Mouse (Mus musculus): ENCODE data around the gene Ttyh1. TPM values are rescaled to one million over a fixed set of nuclear protein-coding genes. Genes with fewer than 3 reads are reported as not detected.
A peak's percentile ranks its signal among the peaks of the same experiment; 100 is the strongest.

The Ttyh1 gene
- polyA plus RNA-seq, 1 experiment from 2014 or later = 111 TPM

- Histone ChIP-seq H3K4me3 (peak overlapping the region; percentile 74), H3K36me3 (peaks cover 52% of the 10 kb centered on the region), H3K9me3 (no peaks in the 10 kb centered on the region), H3K27me3 (replicated peaks) (no peaks in the 10 kb centered on the region), H3K9ac (peak overlapping the region; percentile 77), H3K4me1 (peaks cover 11% of the 10 kb centered on the region), H3K27ac (no peak overlapping the region), H3K4me2 (replicated peaks) (peak overlapping the region; percentile 86)
- 65% methylated on average over 3 of the region's 3 CpGs for WGBS
- no peak for ATAC-seq (ENCODE audit: low FRiP score, low read depth)
These were observed 18.5 kb downstream of the Ttyh1 start for GRCm38 (mm10) chr7:4137746-4138145.

DNA sequence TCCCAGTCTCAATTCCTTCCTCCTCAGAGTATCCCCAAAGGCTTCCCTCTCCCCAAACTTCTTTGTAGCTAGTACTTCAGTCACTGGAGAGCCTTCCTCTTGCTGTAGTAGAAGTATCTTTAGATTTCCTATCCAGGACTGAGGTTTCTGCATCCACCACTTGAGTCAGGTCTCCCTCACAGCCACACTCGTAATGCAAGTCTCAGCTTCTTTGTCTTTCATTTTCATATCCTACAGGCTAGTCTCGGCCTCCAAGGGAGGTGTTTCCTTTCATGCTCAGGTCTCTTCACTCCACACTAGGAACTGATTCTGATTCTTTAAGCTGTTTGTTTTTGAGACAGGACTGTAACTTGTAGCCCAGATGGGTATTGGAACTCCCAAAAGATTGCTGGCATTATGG lies 19.0 kb downstream of the Ttyh1 start:
- no peak for ATAC-seq (ENCODE audit: low FRiP score, low read depth)
- H3K36me3 ChIP-seq = peaks cover 53% of the 10 kb centered on the region
- H3K27ac ChIP-seq = no peak overlapping the region
- H3K4me3 ChIP-seq = peak overlapping the region; percentile 74
- no peaks in the 10 kb centered on the region for H3K27me3 ChIP-seq (replicated peaks)
- H3K4me2 ChIP-seq (replicated peaks) = peak overlapping the region; percentile 86
- peaks cover 11% of the 10 kb centered on the region for H3K4me1 ChIP-seq
- no peaks in the 10 kb centered on the region for H3K9me3 ChIP-seq
- H3K9ac ChIP-seq = peak overlapping the region; percentile 77; the same call in 1 of the 2 replicates
- WGBS = 86% methylated on average over 2 of the region's 2 CpGs

DNA sequence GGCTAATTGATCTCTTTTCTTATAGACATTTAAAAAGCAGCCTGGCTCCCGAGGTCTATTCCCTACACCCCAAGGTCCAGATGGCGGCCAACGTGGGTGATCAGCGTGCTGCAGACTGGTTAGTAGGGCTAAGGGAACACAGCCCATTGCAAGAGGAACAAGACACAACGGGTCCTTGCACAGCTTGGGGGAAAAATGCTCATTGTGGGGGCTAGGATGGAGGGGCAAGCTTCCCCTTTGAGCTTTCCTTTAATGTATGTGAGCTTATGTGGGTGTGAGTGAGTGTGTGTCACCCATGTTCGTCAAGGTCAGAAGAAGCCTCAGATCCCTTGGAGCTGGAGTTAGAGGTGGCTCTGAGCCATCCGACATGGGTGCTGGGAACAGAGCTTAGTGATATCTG lies 19.5 kb downstream of the Ttyh1 start:
- ATAC-seq (ENCODE audit: low FRiP score, low read depth) = no peak
- Histone ChIP-seq H3K4me3 (no peak overlapping the region), H3K36me3 (peaks cover 54% of the 10 kb centered on the region), H3K4me2 (replicated peaks) (no peak overlapping the region; the same call in 1 of the 2 replicates), H3K9ac (no peak overlapping the region), H3K4me1 (peaks cover 11% of the 10 kb centered on the region), H3K9me3 (no peaks in the 10 kb centered on the region), H3K27ac (no peak overlapping the region), H3K27me3 (replicated peaks) (no peaks in the 10 kb centered on the region)
- whole genome bisulfite sequencing = 96% methylated on average over 7 of the region's 7 CpGs

GRCm38 (mm10) chr7:4139391-4139790 lies 20.2 kb downstream of the Ttyh1 start:
- Histone ChIP-seq H3K4me2 (replicated peaks) (no peak overlapping the region), H3K36me3 (peaks cover 59% of the 10 kb centered on the region), H3K9me3 (no peaks in the 10 kb centered on the region), H3K27me3 (replicated peaks) (no peaks in the 10 kb centered on the region), H3K4me3 (no peak overlapping the region), H3K4me1 (peaks cover 11% of the 10 kb centered on the region), H3K9ac (no peak overlapping the region), H3K27ac (no peak overlapping the region)
- ATAC-seq (ENCODE audit: low FRiP score, low read depth) = no peak
- 92% methylated on average over 5 of the region's 5 CpGs for WGBS

- ATAC-seq (ENCODE audit: low FRiP score, low read depth) = no peak
- Histone ChIP-seq H3K9me3 (no peaks in the 10 kb centered on the region), H3K4me2 (replicated peaks) (no peak overlapping the region), H3K27ac (no peak overlapping the region), H3K4me1 (peaks cover 11% of the 10 kb centered on the region), H3K27me3 (replicated peaks) (no peaks in the 10 kb centered on the region), H3K9ac (no peak overlapping the region), H3K36me3 (peaks cover 83% of the 10 kb centered on the region), H3K4me3 (no peak overlapping the region)
- 94% methylated on average over 6 of the region's 6 CpGs for WGBS
These were observed 22.6 kb downstream of the Ttyh1 start for GRCm38 (mm10) chr7:4141648-4142325.

GRCm38 (mm10) chr7:4142796-4143445 lies 23.7 kb downstream of the Ttyh1 start:
- Histone ChIP-seq H3K4me2 (replicated peaks) (no peak overlapping the region), H3K9ac (no peak overlapping the region), H3K36me3 (peaks cover 93% of the 10 kb centered on the region), H3K4me3 (no peak overlapping the region), H3K27ac (no peak overlapping the region), H3K9me3 (no peaks in the 10 kb centered on the region), H3K4me1 (peaks cover 6% of the 10 kb centered on the region), H3K27me3 (replicated peaks) (no peaks in the 10 kb centered on the region)
- WGBS = 95% methylated on average over 10 of the region's 10 CpGs
- ATAC-seq (ENCODE audit: low FRiP score, low read depth) = no peak

DNA sequence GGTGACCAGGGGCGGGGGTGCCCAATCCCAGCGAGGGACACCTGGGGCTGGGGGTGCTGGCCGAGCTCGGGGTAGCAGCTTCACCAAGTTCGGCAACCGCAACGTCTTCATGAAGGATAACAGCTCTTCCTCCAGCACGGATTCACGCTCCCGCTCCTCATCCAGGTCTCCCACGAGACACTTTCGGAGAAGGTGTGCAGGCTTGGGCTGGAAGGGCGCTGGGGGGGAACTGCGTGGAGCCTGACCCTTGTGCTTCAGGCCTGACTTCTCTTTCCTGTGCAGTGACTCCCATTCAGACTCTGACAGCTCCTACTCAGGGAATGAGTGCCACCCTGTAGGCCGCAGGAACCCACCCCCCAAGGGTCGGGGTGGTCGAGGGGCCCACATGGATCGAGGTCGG lies 24.3 kb downstream of the Ttyh1 start:
- ATAC-seq (ENCODE audit: low FRiP score, low read depth) = no peak

GRCm38 (mm10) chr7:4144046-4144445 lies 24.8 kb downstream of the Ttyh1 start:
- no peak overlapping the region for H3K27ac ChIP-seq
- no peaks in the 10 kb centered on the region for H3K27me3 ChIP-seq (replicated peaks)
- WGBS = 97% methylated on average over 13 of the region's 13 CpGs
- no peak for ATAC-seq (ENCODE audit: low FRiP score, low read depth)
- no peaks in the 10 kb centered on the region for H3K9me3 ChIP-seq
- no peak overlapping the region for H3K4me2 ChIP-seq (replicated peaks)
- H3K4me1 ChIP-seq = peaks cover 8% of the 10 kb centered on the region
- no peak overlapping the region for H3K4me3 ChIP-seq
- peaks cover 88% of the 10 kb centered on the region for H3K36me3 ChIP-seq
- H3K9ac ChIP-seq = no peak overlapping the region

More for the DNA sequence above, 24.3 kb downstream of the Ttyh1 start:
- Histone ChIP-seq H3K27me3 (replicated peaks) (no peaks in the 10 kb centered on the region), H3K9me3 (no peaks in the 10 kb centered on the region), H3K36me3 (peaks cover 94% of the 10 kb centered on the region), H3K4me3 (no peak overlapping the region), H3K9ac (no peak overlapping the region), H3K27ac (no peak overlapping the region), H3K4me1 (peaks cover 5% of the 10 kb centered on the region), H3K4me2 (replicated peaks) (no peak overlapping the region)
- WGBS = 96% methylated on average over 19 of the region's 19 CpGs

DNA sequence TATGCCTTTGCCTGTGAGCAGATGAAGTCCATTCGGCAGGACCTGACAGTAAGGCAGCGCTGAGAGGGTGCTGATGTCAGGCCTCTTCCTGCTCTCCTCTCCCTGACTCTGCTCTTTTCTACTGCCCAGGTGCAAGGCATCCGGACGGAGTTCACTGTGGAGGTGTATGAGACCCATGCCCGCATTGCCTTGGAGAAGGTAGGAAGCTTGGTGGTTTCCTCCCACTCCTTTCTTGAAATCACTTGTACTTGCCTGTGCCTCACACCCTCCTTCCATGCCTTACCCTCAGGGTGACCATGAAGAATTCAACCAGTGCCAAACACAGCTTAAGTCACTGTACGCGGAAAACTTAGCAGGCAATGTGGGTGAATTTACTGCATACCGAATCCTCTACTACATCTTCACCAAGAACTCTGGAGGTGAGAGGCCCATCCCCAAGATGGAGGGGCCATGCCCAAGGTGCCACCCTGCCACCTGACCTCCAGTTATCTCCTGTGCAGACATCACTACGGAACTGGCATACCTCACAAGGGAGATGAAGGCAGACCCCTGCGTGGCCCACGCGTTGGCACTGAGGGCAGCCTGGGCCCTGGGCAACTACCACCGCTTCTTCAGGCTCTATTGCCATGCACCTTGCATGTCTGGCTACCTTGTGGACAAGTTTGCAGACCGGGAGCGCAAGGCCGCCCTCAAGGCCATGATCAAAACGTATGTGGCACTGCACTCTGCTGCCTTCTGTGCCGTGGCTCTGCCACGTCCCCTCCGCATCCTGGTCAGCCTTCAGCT lies 25.8 kb downstream of the Ttyh1 start:
- ATAC-seq (ENCODE audit: low FRiP score, low read depth) = no peak
- peaks cover 11% of the 10 kb centered on the region for H3K4me1 ChIP-seq
- H3K36me3 ChIP-seq = peaks cover 79% of the 10 kb centered on the region
- no peak overlapping the region for H3K9ac ChIP-seq
- 95% methylated on average over 20 of the region's 20 CpGs for WGBS
- no peak overlapping the region for H3K27ac ChIP-seq
- H3K9me3 ChIP-seq = no peaks in the 10 kb centered on the region
- no peak overlapping the region for H3K4me3 ChIP-seq
- no peaks in the 10 kb centered on the region for H3K27me3 ChIP-seq (replicated peaks)
- no peak overlapping the region for H3K4me2 ChIP-seq (replicated peaks)

- H3K4me3 ChIP-seq = no peak overlapping the region
- no peak overlapping the region for H3K27ac ChIP-seq
- H3K36me3 ChIP-seq = peaks cover 72% of the 10 kb centered on the region
- H3K4me1 ChIP-seq = peaks cover 16% of the 10 kb centered on the region
- no peak overlapping the region for H3K4me2 ChIP-seq (replicated peaks)
- 72% methylated on average over 6 of the region's 6 CpGs for WGBS
- H3K27me3 ChIP-seq (replicated peaks) = peaks cover 7% of the 10 kb centered on the region
- no peak for ATAC-seq (ENCODE audit: low FRiP score, low read depth)
- no peaks in the 10 kb centered on the region for H3K9me3 ChIP-seq
- no peak overlapping the region for H3K9ac ChIP-seq
These were observed 26.5 kb downstream of the Ttyh1 start for GRCm38 (mm10) chr7:4145552-4146190.

DNA sequence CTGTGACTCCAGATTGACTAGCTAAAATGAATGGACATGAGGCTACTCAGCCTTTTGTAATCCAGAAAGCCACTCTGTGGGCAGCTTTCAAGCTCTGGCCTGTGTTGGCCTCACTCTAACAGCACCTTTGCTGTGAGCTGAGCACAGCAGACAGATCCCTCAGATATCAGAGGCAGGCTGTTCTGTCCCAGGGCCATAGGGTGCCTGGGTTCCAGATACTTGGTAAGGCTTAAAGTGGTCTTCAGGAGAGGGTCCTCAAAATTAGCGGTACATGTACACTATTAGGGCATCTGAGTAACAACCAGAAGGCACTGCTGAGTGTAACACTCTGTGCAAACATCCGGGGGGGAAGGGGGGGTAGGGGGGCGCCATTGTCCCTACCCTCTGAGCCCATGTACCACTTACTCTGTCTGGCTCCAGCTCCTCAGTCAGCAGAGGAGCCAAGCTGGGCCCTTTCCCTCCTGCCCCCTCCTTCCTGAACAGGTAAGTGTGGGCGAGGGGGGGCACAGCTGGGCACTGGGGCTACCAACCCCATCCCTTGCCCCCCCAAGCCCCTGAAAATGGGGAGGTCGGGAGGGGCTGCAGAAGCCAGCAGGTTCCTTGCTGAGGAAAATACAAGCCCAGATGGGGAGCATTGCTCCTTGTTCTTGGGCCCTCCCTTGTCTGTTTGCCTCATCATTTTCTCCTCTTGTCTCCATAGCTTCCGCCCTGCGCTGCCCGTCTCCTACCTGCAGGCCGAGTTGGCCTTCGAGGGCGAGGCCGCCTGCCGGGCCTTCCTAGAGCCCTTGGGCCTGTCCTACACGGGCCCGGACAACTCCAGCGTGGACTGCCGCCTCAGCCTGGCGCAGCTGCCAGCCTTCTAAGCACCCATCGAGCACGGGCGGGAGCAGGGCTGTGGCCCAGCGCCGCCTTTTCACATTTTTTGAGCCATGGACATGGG lies 27.3 kb downstream of the Ttyh1 start:
- H3K4me1 ChIP-seq = peaks cover 19% of the 10 kb centered on the region
- H3K9ac ChIP-seq = no peak overlapping the region
- no peak overlapping the region for H3K27ac ChIP-seq
- WGBS = 92% methylated on average over 23 of the region's 23 CpGs
- peaks cover 64% of the 10 kb centered on the region for H3K36me3 ChIP-seq
- no peak overlapping the region for H3K4me3 ChIP-seq
- no peak overlapping the region for H3K4me2 ChIP-seq (replicated peaks)
- ATAC-seq (ENCODE audit: low FRiP score, low read depth) = no peak
- H3K27me3 ChIP-seq (replicated peaks) = peaks cover 15% of the 10 kb centered on the region
- H3K9me3 ChIP-seq = no peaks in the 10 kb centered on the region

Measured in neural tube, embryonic 12.5 days (tissue).